Mouse (Mus musculus) heart, adult 9 months (tissue): ENCODE data around the gene Col6a2.

ENCODE experiments used
- DNase-seq, 2 experiments: peaks; one replicate each; pipeline ENCODE4 v3.0.0; 2022; ENCODE audit warnings: low spot score in 2 of 2

Gene Col6a2

GRCm38 (mm10) chr10:76548218-76548617, 75.2 kb downstream of the Col6a2 start:
- DNase-seq, result no peak

DNA sequence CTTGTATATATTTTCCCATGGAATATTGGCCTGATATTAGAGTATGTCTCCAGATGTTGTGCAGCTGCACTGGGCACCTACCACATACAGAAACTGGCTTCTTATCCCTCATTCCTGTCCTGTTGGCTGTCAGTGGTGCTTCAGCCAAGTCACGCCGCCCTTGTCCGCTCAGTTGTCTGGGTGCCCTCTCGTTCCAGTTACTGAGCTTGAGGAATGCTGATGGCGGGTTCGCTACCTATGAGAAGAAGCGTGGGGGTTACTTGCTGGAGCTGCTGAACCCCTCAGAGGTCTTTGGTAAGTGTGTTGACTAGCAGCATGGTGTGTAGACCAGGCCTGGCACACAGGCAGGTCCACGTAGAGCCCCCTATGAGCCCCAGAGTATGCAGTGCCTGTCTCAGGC, 76.9 kb downstream of the Col6a2 start:
- DNase-seq, result no peak
